Mouse (Mus musculus): Measurements from ENCODE around the gene Gm45618. TPM values are rescaled to one million over a fixed set of nuclear protein-coding genes. Genes with fewer than 3 reads are reported as not detected.
"Not testable (repeated sequence)": the region's sequence is repeated elsewhere in the genome, so short reads cannot be mapped to it uniquely, and the experiment has no call there.

The Gm45618 gene
- polyA plus RNA-seq, 1 experiment from 2014 or later = not detected

DNA sequence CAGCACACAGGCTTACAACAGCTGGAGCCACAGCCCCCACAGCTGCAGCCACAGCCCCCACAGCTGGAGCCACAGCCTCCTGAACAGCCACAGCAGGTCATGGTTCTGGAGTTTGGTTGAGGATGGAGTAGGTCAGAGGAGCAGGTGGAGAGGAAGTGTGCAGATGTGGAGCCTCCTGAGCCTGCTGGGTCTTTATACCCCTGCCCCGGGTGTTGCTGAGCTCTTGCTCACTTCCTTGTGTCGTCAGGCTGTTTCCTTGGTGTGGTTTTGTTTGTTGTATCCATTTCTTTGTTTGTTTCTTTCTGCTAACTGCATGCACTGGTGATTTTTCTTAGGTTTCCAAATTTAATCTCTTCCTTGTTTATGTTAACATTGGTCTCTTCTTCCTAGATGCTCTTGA, 15.4 kb upstream of the Gm45618 start, which contains the start of gene Gm39115:
TSS of gene Gm39115 (minus strand) at position 101 of the 400 bp plus-strand sequence.
- H3K27ac ChIP-seq = not testable (repeated sequence)

DNA sequence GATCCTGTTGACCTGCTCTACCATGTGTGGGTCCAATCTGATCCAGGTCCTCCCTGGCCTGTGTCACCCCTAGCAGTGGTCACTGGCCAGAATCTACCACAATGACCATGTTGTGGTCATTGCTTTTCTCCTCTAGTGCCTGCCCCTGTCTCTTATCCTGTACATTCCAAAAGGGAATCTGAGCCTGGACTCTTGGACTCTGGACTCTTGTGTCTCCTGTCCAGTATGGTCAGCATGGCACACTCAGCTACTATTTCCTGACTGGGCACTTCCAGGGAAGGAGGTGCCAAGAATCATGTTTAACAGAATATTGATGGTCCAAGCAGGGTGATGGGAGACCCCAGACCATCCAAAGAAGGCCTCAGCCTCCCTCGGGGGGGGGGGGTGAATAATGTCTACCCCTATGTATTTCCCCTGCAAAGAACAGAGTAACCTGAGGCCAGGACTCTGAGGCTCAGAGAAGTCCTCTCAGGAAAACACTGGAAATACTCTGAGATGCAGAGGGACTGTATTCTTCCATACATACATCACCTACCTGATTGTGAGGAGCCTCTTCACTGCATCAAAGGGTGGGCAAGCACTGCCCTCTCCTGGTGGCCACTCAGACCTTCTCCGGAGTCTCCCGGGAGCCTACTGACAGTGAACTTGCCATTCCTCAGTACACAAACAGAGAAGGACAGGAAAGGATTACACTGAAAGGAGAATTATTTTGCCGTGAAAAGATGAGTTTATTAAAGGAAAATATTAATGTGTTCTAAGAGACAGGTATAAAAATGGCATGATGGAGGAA, 13.9 kb upstream of the Gm45618 start:
- WGBS = 62% methylated on average over 4 of the region's 4 CpGs
- no peaks in the 10 kb centered on the region for H3K9me3 ChIP-seq
- ATAC-seq (ENCODE audit: low FRiP score, low read depth) = no peak
- no peak overlapping the region for H3K4me2 ChIP-seq (replicated peaks)
- H3K27ac ChIP-seq = no peak overlapping the region
- no peaks in the 10 kb centered on the region for H3K27me3 ChIP-seq
- no peak overlapping the region for H3K4me3 ChIP-seq
- H3K9ac ChIP-seq = no peak overlapping the region
- no peaks in the 10 kb centered on the region for H3K4me1 ChIP-seq
- no peaks in the 10 kb centered on the region for H3K36me3 ChIP-seq

More for the DNA sequence above, 15.4 kb upstream of the Gm45618 start, which contains the start of gene Gm39115:
- H3K4me2 ChIP-seq (replicated peaks); H3K9me3 ChIP-seq; ATAC-seq (ENCODE audit: low FRiP score, low read depth); H3K9ac ChIP-seq; H3K27me3 ChIP-seq; H3K36me3 ChIP-seq; H3K4me1 ChIP-seq; H3K4me3 ChIP-seq: not testable (repeated sequence)
- WGBS = 30% methylated on average over 2 of the region's 2 CpGs

DNA sequence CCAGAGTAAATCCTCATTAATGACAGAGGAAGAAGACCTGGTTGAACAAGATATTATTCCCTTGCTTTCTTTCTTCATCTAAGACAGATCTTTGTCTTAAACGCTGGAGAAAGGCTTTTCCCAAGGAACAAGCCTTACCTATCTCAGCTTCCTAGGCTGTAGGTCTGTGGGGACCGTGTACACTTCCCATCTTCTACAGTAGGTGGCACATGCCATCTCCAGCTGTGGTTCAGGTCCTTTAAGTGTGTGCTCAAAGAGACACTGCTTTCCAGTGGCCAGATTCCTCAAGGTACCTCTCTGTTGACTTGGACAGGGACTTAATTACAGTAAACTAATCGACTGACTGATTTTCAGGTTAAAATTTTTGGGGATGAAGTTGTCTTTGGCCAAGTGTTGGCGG, 8.3 kb upstream of the Gm45618 start:
- Histone ChIP-seq H3K9ac (no peak overlapping the region), H3K36me3 (no peaks in the 10 kb centered on the region), H3K4me3 (no peak overlapping the region), H3K4me2 (replicated peaks) (no peak overlapping the region), H3K4me1 (no peaks in the 10 kb centered on the region), H3K27ac (no peak overlapping the region), H3K27me3 (no peaks in the 10 kb centered on the region), H3K9me3 (no peaks in the 10 kb centered on the region)
- ATAC-seq (ENCODE audit: low FRiP score, low read depth) = no peak
- WGBS = 62% methylated on average over 4 of the region's 4 CpGs

DNA sequence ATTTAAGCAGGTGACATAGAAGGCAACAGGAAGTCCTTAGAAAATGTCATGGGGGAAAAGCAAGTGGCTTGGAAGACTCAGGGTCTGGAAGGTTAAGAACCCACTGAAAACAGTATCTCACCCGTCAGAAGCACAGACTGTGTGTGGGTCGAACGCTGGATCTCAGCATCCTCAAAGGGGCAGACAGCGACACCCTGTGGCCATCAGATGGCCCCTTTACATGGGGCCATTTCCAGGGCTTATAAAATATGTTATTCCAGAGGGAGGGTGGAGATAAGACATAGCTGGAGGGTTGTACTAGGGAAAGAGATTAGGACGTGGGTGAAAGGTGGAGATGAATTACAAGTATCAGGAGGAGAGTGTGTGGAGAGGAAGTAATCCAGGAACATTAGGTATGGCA, 897 bp downstream of the Gm45618 start:
- no peak overlapping the region for H3K9ac ChIP-seq
- no peaks in the 10 kb centered on the region for H3K4me1 ChIP-seq
- no peak overlapping the region for H3K27ac ChIP-seq
- no peak overlapping the region for H3K4me3 ChIP-seq
- H3K4me2 ChIP-seq (replicated peaks) = no peak overlapping the region
- 20% methylated on average over 5 of the region's 5 CpGs for WGBS
- 0 out of 2 replicates have a peak, but pooled peaks cover 2% of the 10 kb centered on the region for H3K27me3 ChIP-seq
- no peak for ATAC-seq (ENCODE audit: low FRiP score, low read depth)
- no peaks in the 10 kb centered on the region for H3K36me3 ChIP-seq
- H3K9me3 ChIP-seq = no peaks in the 10 kb centered on the region

DNA sequence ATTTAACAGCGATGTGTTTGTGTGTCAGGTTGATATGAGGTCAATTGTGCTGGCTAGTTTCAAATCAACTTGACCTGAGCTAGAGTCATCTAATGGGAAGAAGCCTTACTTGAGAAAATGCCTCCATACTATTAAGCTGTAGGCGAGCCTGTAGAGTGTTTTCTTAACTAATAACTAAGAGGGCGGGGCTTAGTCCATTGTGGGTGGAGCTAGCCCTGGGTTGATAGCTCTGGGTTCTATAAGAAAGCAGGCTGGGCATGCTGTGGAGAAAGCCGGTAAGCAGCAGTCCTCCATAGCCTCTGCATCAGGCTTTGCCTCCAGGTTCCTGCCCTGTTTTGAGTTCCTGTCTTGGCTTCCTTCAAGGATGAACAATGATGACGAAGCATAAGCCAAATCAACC, 15.8 kb downstream of the Gm45618 start:
- no peaks in the 10 kb centered on the region for H3K36me3 ChIP-seq
- no peak overlapping the region for H3K4me3 ChIP-seq
- ATAC-seq (ENCODE audit: low FRiP score, low read depth) = no peak
- H3K27me3 ChIP-seq = peaks cover 4% of the 10 kb centered on the region; the same call in 1 of the 2 replicates
- H3K4me2 ChIP-seq (replicated peaks) = no peak overlapping the region
- no peaks in the 10 kb centered on the region for H3K9me3 ChIP-seq
- no peak overlapping the region for H3K27ac ChIP-seq
- H3K4me1 ChIP-seq = no peaks in the 10 kb centered on the region
- 62% methylated on average over 5 of the region's 5 CpGs for WGBS
- H3K9ac ChIP-seq = no peak overlapping the region

DNA sequence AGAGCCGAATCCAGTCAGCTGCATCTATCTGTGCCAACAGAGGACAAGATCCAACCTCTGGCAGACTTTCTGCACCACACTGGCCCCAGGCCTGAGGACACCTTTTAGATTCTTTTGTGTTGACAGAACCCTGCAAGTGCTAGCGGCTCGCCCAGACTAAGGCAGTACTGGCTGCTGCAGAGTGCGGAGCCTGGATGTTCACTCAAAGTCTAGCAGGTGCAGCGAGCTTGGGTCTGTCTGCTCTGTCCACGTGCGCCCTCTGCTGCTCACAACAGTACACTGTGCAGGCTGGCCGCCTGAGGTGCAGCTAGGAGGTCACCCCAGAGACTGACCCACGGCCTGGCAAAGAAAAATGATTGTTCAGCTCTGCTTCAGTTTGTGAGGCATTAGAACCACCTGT, 22.8 kb downstream of the Gm45618 start:
- Histone ChIP-seq H3K4me2 (replicated peaks) (no peak overlapping the region), H3K27me3 (peaks cover 72% of the 10 kb centered on the region), H3K4me1 (peaks cover 14% of the 10 kb centered on the region), H3K27ac (no peak overlapping the region), H3K36me3 (no peaks in the 10 kb centered on the region), H3K4me3 (no peak overlapping the region), H3K9me3 (no peaks in the 10 kb centered on the region), H3K9ac (no peak overlapping the region)
- ATAC-seq (ENCODE audit: low FRiP score, low read depth) = 0 out of 2 replicates have a peak, but pooled peaks have one; percentile 34
- 12% methylated on average over 9 of the region's 9 CpGs for WGBS

DNA sequence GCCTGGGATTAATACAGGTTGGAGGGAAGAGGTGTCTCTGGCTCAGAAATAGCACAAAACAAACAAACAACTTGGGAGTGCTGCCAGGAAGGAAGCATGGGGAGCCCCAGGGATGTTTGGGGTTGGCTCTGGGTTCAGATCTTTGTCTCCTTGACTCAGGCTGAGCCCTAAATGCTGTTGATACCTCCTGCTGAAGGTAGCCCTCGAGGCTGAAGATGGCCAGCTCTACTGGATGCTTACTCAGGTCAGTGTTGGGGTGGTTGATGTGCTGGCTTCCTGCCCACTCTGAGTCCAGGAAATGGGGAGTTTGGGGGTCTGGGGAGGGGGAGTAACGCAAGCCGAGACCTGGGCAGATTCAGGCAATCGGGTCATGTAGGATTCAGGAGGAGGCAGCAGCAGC, 23.8 kb downstream of the Gm45618 start:
- no peaks in the 10 kb centered on the region for H3K36me3 ChIP-seq
- WGBS = 66% methylated on average over 4 of the region's 4 CpGs
- no peak overlapping the region for H3K4me3 ChIP-seq
- no peak for ATAC-seq (ENCODE audit: low FRiP score, low read depth)
- H3K9ac ChIP-seq = no peak overlapping the region
- H3K4me1 ChIP-seq = peaks cover 18% of the 10 kb centered on the region
- H3K27me3 ChIP-seq = peaks cover 83% of the 10 kb centered on the region
- H3K9me3 ChIP-seq = no peaks in the 10 kb centered on the region
- H3K4me2 ChIP-seq (replicated peaks) = no peak overlapping the region
- H3K27ac ChIP-seq = no peak overlapping the region

DNA sequence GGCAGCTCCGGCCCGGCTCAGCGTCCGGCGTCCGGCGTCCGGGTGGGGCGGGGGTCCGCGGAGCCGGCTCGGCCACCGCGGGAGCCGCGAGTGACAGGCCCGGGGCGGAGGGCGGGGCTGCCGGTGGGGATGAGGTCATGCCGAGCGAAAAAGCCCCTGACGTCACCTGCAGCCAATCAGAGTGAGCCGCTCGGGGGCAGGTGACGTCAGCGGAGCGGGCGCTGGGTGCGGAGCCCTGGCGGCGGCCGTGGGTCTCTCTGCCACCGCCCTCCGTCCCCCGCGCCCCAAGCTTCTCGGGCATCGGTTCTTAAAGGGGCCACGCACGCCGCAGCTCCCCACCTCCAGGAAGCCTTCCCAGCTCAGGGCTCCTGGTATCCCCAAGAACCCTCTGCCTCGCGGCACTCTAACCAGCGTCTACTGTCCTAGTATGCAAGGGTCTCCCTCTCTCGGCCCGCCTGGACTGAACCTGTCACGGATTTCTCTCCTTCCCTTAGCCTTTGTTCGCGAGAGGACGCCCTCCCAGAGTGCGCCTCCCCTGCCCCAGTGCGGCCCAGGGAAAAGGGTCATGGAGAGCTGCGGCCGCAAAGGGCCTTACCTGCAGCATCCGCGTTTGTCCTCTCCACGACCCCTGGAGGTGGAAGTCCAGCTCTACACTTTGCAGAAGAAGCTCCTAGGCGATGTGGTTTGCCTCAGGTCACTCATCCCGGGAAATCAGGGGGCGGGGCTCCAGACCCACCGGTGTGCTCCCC, 25.2 kb downstream of the Gm45618 start, which contains the start of gene Dusp8:
TSS of gene Dusp8 (minus strand) at position 661 of the 749 bp plus-strand sequence.
- peak; percentile 79 for ATAC-seq (ENCODE audit: low FRiP score, low read depth)
- peaks cover 18% of the 10 kb centered on the region for H3K4me1 ChIP-seq
- peak within 1 kb of the TSS; percentile 72 for H3K4me3 ChIP-seq
- peak within 1 kb of the TSS; percentile 95 for H3K4me2 ChIP-seq (replicated peaks)
- peak within 1 kb of the TSS; percentile 71 for H3K9ac ChIP-seq
- H3K27ac ChIP-seq = no peak within 1 kb of the TSS
- H3K27me3 ChIP-seq = peaks cover 96% of the 10 kb centered on the region
- no peaks in the 10 kb centered on the region for H3K36me3 ChIP-seq
- H3K9me3 ChIP-seq = no peaks in the 10 kb centered on the region
- WGBS = under 1% methylated on average over 60 of the region's 63 CpGs

DNA sequence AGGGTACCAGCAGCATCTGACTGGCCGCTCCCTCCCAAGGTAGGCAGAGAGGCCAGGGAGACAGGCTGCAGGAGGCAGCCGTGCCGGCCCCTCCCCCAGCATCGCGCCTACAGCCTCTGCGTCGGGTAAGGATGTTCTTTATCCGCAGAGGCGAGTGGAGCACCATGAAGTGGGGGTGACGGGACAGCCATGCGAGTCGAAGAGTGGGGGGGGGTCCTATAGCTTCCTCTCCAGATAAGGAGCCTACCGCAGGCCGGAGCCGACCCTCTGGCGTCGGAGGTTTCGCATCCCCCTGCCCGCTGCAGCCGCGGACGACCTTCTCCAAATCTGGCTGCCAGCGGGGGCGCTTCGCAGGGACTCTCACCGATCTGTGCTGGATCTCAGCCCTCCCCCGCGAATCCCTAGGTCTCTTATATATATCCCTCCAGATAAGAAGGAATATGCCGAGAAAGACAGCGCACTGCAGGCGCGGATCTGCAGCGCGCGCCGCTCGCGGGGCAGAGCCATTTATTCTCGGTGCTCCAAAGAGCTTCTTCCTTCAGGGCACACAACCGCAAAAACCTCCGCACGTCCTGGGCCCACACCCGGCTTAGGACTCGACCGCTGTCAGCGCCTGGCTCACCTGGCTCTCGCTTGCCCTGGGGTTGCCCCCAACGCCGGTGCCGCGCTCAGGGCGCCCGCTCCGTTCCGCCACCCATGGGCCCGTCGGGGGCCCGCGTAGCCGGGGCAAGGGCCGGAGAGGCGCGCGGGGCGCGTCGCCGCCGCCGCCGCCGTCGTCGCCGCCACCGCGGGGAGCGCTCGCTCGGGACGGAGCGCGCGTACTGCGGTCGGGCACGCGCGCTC, 26.0 kb downstream of the Gm45618 start:
- Histone ChIP-seq H3K27ac (no peak overlapping the region), H3K9me3 (no peaks in the 10 kb centered on the region), H3K4me2 (replicated peaks) (peak overlapping the region; percentile 95), H3K4me3 (peak overlapping the region; percentile 72), H3K4me1 (peaks cover 19% of the 10 kb centered on the region), H3K36me3 (no peaks in the 10 kb centered on the region), H3K27me3 (peaks cover 98% of the 10 kb centered on the region), H3K9ac (peak overlapping the region; percentile 71)
- ATAC-seq (ENCODE audit: low FRiP score, low read depth) = peak; percentile 26
- under 1% methylated on average over 75 of the region's 89 CpGs for WGBS

DNA sequence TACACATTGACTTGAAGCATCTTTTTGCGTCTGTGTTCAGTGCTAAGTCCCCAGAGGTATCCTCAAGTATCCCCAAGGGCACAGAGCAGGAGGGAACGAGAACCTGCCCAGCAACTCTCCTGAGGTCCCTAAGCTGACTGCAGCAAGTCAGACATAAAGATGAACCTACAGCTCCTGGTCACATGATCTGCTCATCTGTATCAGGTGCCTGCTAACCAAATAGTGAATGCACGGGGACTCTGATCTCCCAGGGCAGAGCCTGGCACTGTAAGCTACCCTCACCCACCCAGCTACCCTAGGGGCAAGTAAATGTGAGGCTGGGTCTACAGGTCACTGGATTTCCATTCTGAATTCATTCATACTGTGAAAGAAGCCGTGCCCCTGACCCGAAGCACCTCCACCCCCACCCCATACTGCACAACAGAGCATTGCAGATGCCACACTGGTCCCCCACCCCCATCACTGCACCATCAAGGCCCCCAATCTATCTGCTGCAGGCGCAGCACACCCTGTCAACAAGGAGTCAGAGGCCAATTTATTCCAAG, 26.8 kb downstream of the Gm45618 start:
- H3K4me3 ChIP-seq = peak overlapping the region; percentile 72
- H3K9me3 ChIP-seq = no peaks in the 10 kb centered on the region
- 34% methylated on average over 6 of the region's 6 CpGs for WGBS
- peak overlapping the region; percentile 71 for H3K9ac ChIP-seq
- no peak overlapping the region for H3K27ac ChIP-seq
- peaks cover 27% of the 10 kb centered on the region for H3K4me1 ChIP-seq
- peaks cover 98% of the 10 kb centered on the region for H3K27me3 ChIP-seq
- H3K4me2 ChIP-seq (replicated peaks) = peak overlapping the region; percentile 95
- H3K36me3 ChIP-seq = no peaks in the 10 kb centered on the region
- ATAC-seq (ENCODE audit: low FRiP score, low read depth) = no peak

DNA sequence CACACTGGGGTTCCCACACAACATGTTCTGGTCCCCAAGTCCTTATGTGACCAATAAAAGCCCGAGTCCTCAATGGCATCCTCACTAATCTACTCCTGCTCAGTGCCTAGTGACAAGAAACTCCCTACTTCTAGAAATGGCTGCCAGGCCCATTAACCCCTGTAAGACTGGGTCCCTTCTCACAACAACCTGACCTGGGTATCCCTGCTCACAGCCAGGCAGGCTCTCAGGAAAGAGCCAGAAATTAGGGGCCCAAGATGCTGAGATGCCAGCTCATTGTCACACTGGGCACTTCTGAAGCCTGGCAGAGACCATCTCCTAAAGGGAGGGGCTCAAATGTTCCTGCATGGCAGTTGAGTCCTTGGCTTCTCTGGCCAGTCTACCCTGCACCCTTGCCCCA, 27.5 kb downstream of the Gm45618 start:
- Histone ChIP-seq H3K4me2 (replicated peaks) (no peak overlapping the region), H3K4me1 (peaks cover 34% of the 10 kb centered on the region), H3K36me3 (no peaks in the 10 kb centered on the region), H3K27ac (no peak overlapping the region), H3K9ac (no peak overlapping the region), H3K27me3 (peaks cover 99% of the 10 kb centered on the region), H3K9me3 (no peaks in the 10 kb centered on the region), H3K4me3 (no peak overlapping the region)
- ATAC-seq (ENCODE audit: low FRiP score, low read depth) = no peak
- WGBS = 48% methylated on average over 1 of the region's 1 CpGs
